Mouse (Mus musculus) cerebellum, postnatal 14 days (tissue): Measurements from ENCODE around the gene Atp1b1.
A peak's percentile ranks its signal among the peaks of the same experiment; 100 is the strongest.

Source experiments
- DNase-seq, 2 experiments: peaks; one replicate each; pipeline ENCODE4 v3.0.0; 2021; ENCODE audit warnings: mixed read lengths in 2 of 2

Atp1b1 gene

GRCm38 (mm10) chr1:164458245-164458613 is at the start of gene Atp1b1:
Gene Atp1b1, minus strand, starts transcription at chr1:164458355.
- peak; percentile 94 to 95 for DNase-seq

GRCm38 (mm10) chr1:164505096-164505495 is 46.9 kb upstream of the Atp1b1 start:
- DNase-seq, result no peak

GRCm38 (mm10) chr1:164503140-164503730 is 45.1 kb upstream of the Atp1b1 start:
- no peak for DNase-seq

- DNase-seq, result peak; percentile 69 to 73
Observed at GRCm38 (mm10) chr1:164502231-164502630, 44.1 kb upstream of the Atp1b1 start.

- no peak for DNase-seq
Observed at GRCm38 (mm10) chr1:164494741-164495512, 36.8 kb upstream of the Atp1b1 start.

- DNase-seq, result no peak
Observed at GRCm38 (mm10) chr1:164494215-164494614, 36.1 kb upstream of the Atp1b1 start.

GRCm38 (mm10) chr1:164493042-164493705 is 35.0 kb upstream of the Atp1b1 start:
- peak; percentile 85 to 86 for DNase-seq

- no peak for DNase-seq
Observed at GRCm38 (mm10) chr1:164492476-164492875, 34.3 kb upstream of the Atp1b1 start.

- no peak for DNase-seq
Observed at GRCm38 (mm10) chr1:164489961-164490594, 31.9 kb upstream of the Atp1b1 start.

GRCm38 (mm10) chr1:164483728-164484127 is 25.6 kb upstream of the Atp1b1 start:
- DNase-seq, result no peak

GRCm38 (mm10) chr1:164482833-164483232 is 24.7 kb upstream of the Atp1b1 start:
- no peak for DNase-seq

GRCm38 (mm10) chr1:164481645-164482354 is 23.6 kb upstream of the Atp1b1 start:
- no peak for DNase-seq

- DNase-seq, result no peak
Observed at GRCm38 (mm10) chr1:164480755-164481644, 22.8 kb upstream of the Atp1b1 start.

- no peak for DNase-seq
Observed at GRCm38 (mm10) chr1:164475895-164476294, 17.7 kb upstream of the Atp1b1 start.

- no peak for DNase-seq
Observed at GRCm38 (mm10) chr1:164474778-164475511, 16.8 kb upstream of the Atp1b1 start.

- DNase-seq, result no peak
Observed at GRCm38 (mm10) chr1:164474310-164474709, 16.2 kb upstream of the Atp1b1 start.

- DNase-seq, result no peak
Observed at GRCm38 (mm10) chr1:164473398-164473797, 15.2 kb upstream of the Atp1b1 start.

GRCm38 (mm10) chr1:164471632-164472031 is 13.5 kb upstream of the Atp1b1 start:
- DNase-seq, result no peak

- no peak for DNase-seq
Observed at GRCm38 (mm10) chr1:164470985-164471384, 12.8 kb upstream of the Atp1b1 start.

GRCm38 (mm10) chr1:164468329-164468728 is 10.2 kb upstream of the Atp1b1 start:
- DNase-seq, result no peak

GRCm38 (mm10) chr1:164467406-164467805 is 9.3 kb upstream of the Atp1b1 start:
- no peak for DNase-seq
